Comparison of ENCODE assay signal across 8 mouse cellular contexts in genomic region chr16:23984760-23985466, GRCm38 (mm10). TPM values are rescaled to one million over a fixed set of nuclear protein-coding genes. Genes with fewer than 3 reads are reported as not detected.
DNase-seq lines count a peak whose midpoint lies in the region; ATAC-seq and TF ChIP-seq lines count a peak whose summit lies in the region.

No protein-coding gene starts in this region.

- peak overlapping the region; percentile 32 for H3K27ac ChIP-seq in cerebellum, adult 2 months (ENCODE audit: insufficient read depth, low read length)
- no peak overlapping the region for H3K27ac ChIP-seq in liver, embryonic 14.5 days

- peak; percentile 59 to 69 for DNase-seq in left cerebral cortex, postnatal 14 days (ENCODE audit: low spot score in 2 of 2)
- DNase-seq in left cerebral cortex, postnatal 25 days (ENCODE audit: low spot score in 2 of 2), result no peak
- peak; percentile 66 to 74 for DNase-seq in cerebellum, adult 2 months
- DNase-seq in gastrocnemius, postnatal 14 days, result peak; percentile 47
- DNase-seq in liver, embryonic 14.5 days (ENCODE audit: low read depth in 3 of 3, low spot score in 3 of 3), result no peak
- peak; percentile 75 to 79 for DNase-seq in natural killer cell, adult 2 months (ENCODE audit: low spot score in 2 of 2)
- peak; percentile 77 for DNase-seq in thymus, postnatal 14 days

- peaks cover 16% of the 10 kb centered on the region for H3K4me1 ChIP-seq in cerebellum, adult 2 months (ENCODE audit: control insufficient read depth, insufficient read depth, low read length)
- peaks cover 0 to 6% of the 10 kb centered on the region in 2 experiments; a peak in 2 of 4 replicates for H3K4me1 ChIP-seq in liver, embryonic 14.5 days (replicated peaks; ENCODE audit: control insufficient read depth in 2 of 2, insufficient read depth in 2 of 2, low read length in 1 of 2)

- peak; percentile 16 for ATAC-seq in inflammation-experienced regulatory T-cells, adult 6 months
- no peak for ATAC-seq in liver, embryonic 14.5 days (ENCODE audit: insufficient read depth)

- H3K4me2 ChIP-seq in liver, embryonic 14.5 days (ENCODE audit: low read depth), result peak overlapping the region; percentile 50

- peak overlapping the region; percentile 49 for H3K4me3 ChIP-seq in cerebellum, adult 2 months (replicated peaks; ENCODE audit: insufficient read depth, low read depth, low read length)
- peak overlapping the region; percentile 27 to 47 for H3K4me3 ChIP-seq in liver, embryonic 14.5 days (ENCODE audit: insufficient read depth in 1 of 2, low read depth in 2 of 2, low read length in 2 of 2)

- intact Hi-C loops in left cerebral cortex, postnatal 14 days (cut with DNase I), result loop anchor here (2.0 to 10.0 kb wide), 6 partner anchors 297 to 1364 kb away; partner anchors contain the start of gene Lpp
- intact Hi-C loops in left cerebral cortex, postnatal 25 days (cut with DNase I), result loop anchor here (1.0 to 5.0 kb wide), 7 partner anchors 297 to 1977 kb away; no protein-coding TSS in a partner anchor
- intact Hi-C loops in gastrocnemius, postnatal 14 days (cut with DNase I; ENCODE audit: low total_unique reads), result loop anchor here (5.0 kb wide), 2 partner anchors 1077 to 1277 kb away; no protein-coding TSS in a partner anchor

- no peak overlapping the region for H3K9ac ChIP-seq in liver, embryonic 14.5 days (replicated peaks)

- no peaks in the 10 kb centered on the region for H3K36me3 ChIP-seq in liver, embryonic 14.5 days (replicated peaks; ENCODE audit: control insufficient read depth, insufficient read depth, low read depth)

- no peaks in the 10 kb centered on the region for H3K9me3 ChIP-seq in liver, embryonic 14.5 days (ENCODE audit: control insufficient read depth, low read length)

- 2% methylated on average over 22 of the region's 22 CpGs for WGBS in cerebellum, adult 2 months
- 1% methylated on average over 22 of the region's 22 CpGs for WGBS in liver, embryonic 14.5 days (ENCODE audit: insufficient replicate concordance)

- TF ChIP-seq EP300 in liver, embryonic 14.5 days (IDR thresholded peaks at IDR 0.05; ENCODE audit: low read depth), result no peak

- H3K27me3 ChIP-seq in cerebellum, adult 2 months (ENCODE audit: control insufficient read depth, insufficient read depth, low read length), result no peaks in the 10 kb centered on the region
- H3K27me3 ChIP-seq in liver, embryonic 14.5 days (ENCODE audit: control insufficient read depth, insufficient read depth, low read length), result peaks cover 93% of the 10 kb centered on the region

- no peak for TF ChIP-seq CTCF in cerebellum, adult 2 months (IDR thresholded peaks at IDR 0.05; ENCODE audit: borderline replicate concordance, insufficient read depth, low read depth, low read length)
- TF ChIP-seq CTCF in liver, embryonic 14.5 days (IDR thresholded peaks at IDR 0.05; ENCODE audit: low read depth), result no peak

- TF ChIP-seq POLR2A in cerebellum, adult 2 months (IDR thresholded peaks at IDR 0.05; ENCODE audit: borderline replicate concordance, insufficient read depth, low read length), result 0 out of 2 replicates have a peak, but pooled peaks have one; percentile 13

RNA-seq across cellular contexts. Expression of gene Gm37419, which starts 3.4 kb away (rescaled TPM):
- not detected for total RNA-seq in left cerebral cortex, postnatal 14 days (2021)
- not detected for total RNA-seq in left cerebral cortex, postnatal 25 days (2021)
- polyA plus RNA-seq in cerebellum, adult 2 months (2012; rRNA removed), result not detected in 2 replicates
- not detected for total RNA-seq in gastrocnemius, postnatal 14 days (2021)
- polyA plus RNA-seq in inflammation-experienced regulatory T-cells, adult 6 months (2017; shearing (Covaris generic)), result not detected
- polyA plus RNA-seq in liver, embryonic 14.5 days (2012; rRNA removed), result not detected in 2 replicates
- polyA plus RNA-seq in liver, embryonic 14.5 days (2014; fragmentation: Nextera tagmentation; extraction: Ambion mirVana), result not detected in 2 replicates

RNA-seq across cellular contexts. Expression of gene Bcl6, which starts 3.7 kb away (rescaled TPM):
- 10 to 100 TPM; 28.0 to 33.6 TPM for total RNA-seq in left cerebral cortex, postnatal 14 days (2021)
- 10 to 100 TPM; 27.9 to 32.5 TPM for total RNA-seq in left cerebral cortex, postnatal 25 days (2021)
- polyA plus RNA-seq in cerebellum, adult 2 months (2012; rRNA removed), result 30.8 and 41.3 TPM in 2 replicates
- 10 to 100 TPM; 26.0 to 49.8 TPM for total RNA-seq in gastrocnemius, postnatal 14 days (2021)
- polyA plus RNA-seq in inflammation-experienced regulatory T-cells, adult 6 months (2017; shearing (Covaris generic)), result 10 to 100 TPM in 2 of 3 experiments, 1 to 10 TPM in 1; 8.4 to 28.5 (median 10.2) TPM
- polyA plus RNA-seq in liver, embryonic 14.5 days (2012; rRNA removed), result 0.56 and 0.63 TPM in 2 replicates
- 0.15 and 0.19 TPM in 2 replicates for polyA plus RNA-seq in liver, embryonic 14.5 days (2014; fragmentation: Nextera tagmentation; extraction: Ambion mirVana)

RNA-seq across cellular contexts. Expression of gene Rtp2, which starts 52.7 kb away (rescaled TPM):
- total RNA-seq in left cerebral cortex, postnatal 14 days (2021), result under 1 TPM; 0.18 to 0.30 TPM
- not detected for total RNA-seq in left cerebral cortex, postnatal 25 days (2021)
- polyA plus RNA-seq in cerebellum, adult 2 months (2012; rRNA removed), result not detected in 2 replicates
- not detected for total RNA-seq in gastrocnemius, postnatal 14 days (2021)
- not detected for polyA plus RNA-seq in inflammation-experienced regulatory T-cells, adult 6 months (2017; shearing (Covaris generic))
- polyA plus RNA-seq in liver, embryonic 14.5 days (2012; rRNA removed), result not detected in 2 replicates
- polyA plus RNA-seq in liver, embryonic 14.5 days (2014; fragmentation: Nextera tagmentation; extraction: Ambion mirVana), result not detected in 2 replicates

Comparison
In these comparisons a context has a peak if more than half of its experiments do, and no peak if none do; other contexts are left out.
1. DNase-seq: peak in left cerebral cortex, postnatal 14 days (2 of 2), cerebellum, adult 2 months (2 of 2), gastrocnemius, postnatal 14 days (single experiment), natural killer cell, adult 2 months (2 of 2) and thymus, postnatal 14 days (single experiment); none in left cerebral cortex, postnatal 25 days (0 of 2) and liver, embryonic 14.5 days (0 of 3).